Mouse (Mus musculus) G1E (cell line): ENCODE data around the gene Iqschfp. TPM values are rescaled to one million over a fixed set of nuclear protein-coding genes. Genes with fewer than 3 reads are reported as not detected.

Experiments used
- ATAC-seq: 2 replicates; pipeline ENCODE4 v1.8.0; 2016; ENCODE audit warnings: mild to moderate bottlenecking; ENCODE audit not compliant: insufficient number of reproducible peaks, poor library complexity, low FRiP score, severe bottlenecking; ENCODE audit errors: extremely low read depth
- DNase-seq: peaks from one replicate; pipeline ENCODE4 v3.0.0; 2012; ENCODE audit warnings: low spot score
- H3K27me3 ChIP-seq: 2 replicates; pipeline ENCODE4 v1.6.1; 2012; ENCODE audit warnings: mild to moderate bottlenecking, low read length, inconsistent platforms; ENCODE audit not compliant: insufficient read depth
- H3K36me3 ChIP-seq: replicated peaks from 2 replicates; pipeline ENCODE3; 2012; ENCODE audit warnings: mild to moderate bottlenecking, inconsistent platforms
- H3K4me1 ChIP-seq: 2 replicates; pipeline ENCODE4 v1.6.1; 2012; ENCODE audit warnings: low read depth, low read length, inconsistent platforms, mixed read lengths; ENCODE audit not compliant: insufficient read depth
- H3K4me3 ChIP-seq: 2 replicates; pipeline ENCODE4 v1.5.1; 2012; ENCODE audit warnings: low read depth, mild to moderate bottlenecking, inconsistent platforms, low read length, moderate library complexity, mixed read lengths
- H3K9me3 ChIP-seq: replicated peaks from 2 replicates; pipeline ENCODE4 v1.6.1; 2012; ENCODE audit warnings: inconsistent platforms
- CTCF ChIP-seq: IDR thresholded peaks from 2 replicates; pipeline ENCODE4 v1.5.1; 2012; ENCODE audit warnings: low read depth, low read length, inconsistent platforms, mixed read lengths
- GATA1 ChIP-seq: IDR thresholded peaks from 2 replicates; pipeline ENCODE4 v1.6.1; 2012; ENCODE audit warnings: borderline replicate concordance, low read length, inconsistent platforms, mixed read lengths
- GATA2 ChIP-seq: IDR thresholded peaks from 2 replicates; pipeline ENCODE4 v1.6.1; 2012; ENCODE audit warnings: low read depth, low read length, inconsistent platforms, borderline replicate concordance
- POLR2AphosphoS5 ChIP-seq: IDR thresholded peaks from 2 replicates; pipeline ENCODE4 v1.6.1; 2012; ENCODE audit warnings: low read depth, low read length, inconsistent platforms; ENCODE audit not compliant: insufficient replicate concordance
- TAL1 ChIP-seq: conservative IDR thresholded peaks from 2 replicates; pipeline ENCODE4 v1.6.1; 2012; ENCODE audit warnings: low read depth, low read length, inconsistent platforms, mixed read lengths
- polyA plus RNA-seq: library from polyadenylated mRNA; stranded (reverse); fragments of >175 nt; gene quantifications from 2 replicates; pipeline ENCODE4 v1.2.3, GENCODE M21; 2012
- total RNA-seq, 2 experiments: library from RNA; stranded (forward) in 1 of 2; stranded (reverse) in 1 of 2; fragments of 200-1000 nt in 1 of 2; fragments of >200 nt in 1 of 2; fragmentation: Nextera tagmentation in 1 of 2; gene quantifications; 2 replicates each; pipeline ENCODE4 v1.2.3; 2014 to 2017

The Iqschfp gene
- total and polyA plus RNA-seq, 3 experiments = not detected

- Histone ChIP-seq H3K36me3 (no peaks in the 10 kb centered on the region), H3K4me1 (no peaks in the 10 kb centered on the region), H3K4me3 (no peak overlapping the region), H3K9me3 (peaks cover 31% of the 10 kb centered on the region), H3K27me3 (no peaks in the 10 kb centered on the region)
- no peak for ATAC-seq
- TF ChIP-seq TAL1 (no peak), POLR2AphosphoS5 (no peak), GATA2 (no peak), GATA1 (no peak), CTCF (no peak)
- no peak for DNase-seq
Measured at GRCm38 (mm10) chr3:68605942-68606603, 714.0 kb downstream of the Iqschfp start.

- ATAC-seq = no peak
- DNase-seq = no peak
- no peaks in the 10 kb centered on the region for H3K36me3 ChIP-seq
- no peak overlapping the region for H3K4me3 ChIP-seq
- TF ChIP-seq POLR2AphosphoS5 (no peak), GATA1 (no peak), CTCF (no peak), TAL1 (no peak), GATA2 (no peak)
- no peaks in the 10 kb centered on the region for H3K27me3 ChIP-seq
- H3K4me1 ChIP-seq = no peaks in the 10 kb centered on the region
- peaks cover 31% of the 10 kb centered on the region for H3K9me3 ChIP-seq
Measured at GRCm38 (mm10) chr3:68606730-68607129, 714.7 kb downstream of the Iqschfp start.

- TF ChIP-seq POLR2AphosphoS5 (no peak), GATA2 (no peak), GATA1 (no peak), CTCF (no peak), TAL1 (no peak)
- no peaks in the 10 kb centered on the region for H3K4me1 ChIP-seq
- ATAC-seq (no peak), DNase-seq (no peak)
- H3K4me3 ChIP-seq = no peak overlapping the region
- H3K9me3 ChIP-seq = peaks cover 28% of the 10 kb centered on the region
- no peaks in the 10 kb centered on the region for H3K27me3 ChIP-seq
- no peaks in the 10 kb centered on the region for H3K36me3 ChIP-seq
Measured at GRCm38 (mm10) chr3:68607336-68607735, 715.3 kb downstream of the Iqschfp start.

- TF ChIP-seq TAL1 = no peak
- TF ChIP-seq GATA1 = no peak
- TF ChIP-seq GATA2 = no peak
- no peak for TF ChIP-seq POLR2AphosphoS5
- no peak for TF ChIP-seq CTCF
- ATAC-seq = no peak
- H3K4me3 ChIP-seq = no peak overlapping the region
- H3K36me3 ChIP-seq = no peaks in the 10 kb centered on the region
- H3K4me1 ChIP-seq = no peaks in the 10 kb centered on the region
- H3K9me3 ChIP-seq = peaks cover 29% of the 10 kb centered on the region
- H3K27me3 ChIP-seq = no peaks in the 10 kb centered on the region
- DNase-seq = no peak
Measured at GRCm38 (mm10) chr3:68608848-68609497, 716.9 kb downstream of the Iqschfp start.

- Histone ChIP-seq H3K4me1 (no peaks in the 10 kb centered on the region), H3K36me3 (no peaks in the 10 kb centered on the region), H3K9me3 (peaks cover 30% of the 10 kb centered on the region), H3K27me3 (no peaks in the 10 kb centered on the region), H3K4me3 (no peak overlapping the region)
- TF ChIP-seq TAL1 = no peak
- TF ChIP-seq GATA1 = no peak
- TF ChIP-seq CTCF = no peak
- no peak for TF ChIP-seq POLR2AphosphoS5
- no peak for TF ChIP-seq GATA2
- ATAC-seq (no peak), DNase-seq (no peak)
Measured at GRCm38 (mm10) chr3:68610011-68610410, 718.0 kb downstream of the Iqschfp start.

GRCm38 (mm10) chr3:68610598-68611261, 718.7 kb downstream of the Iqschfp start:
- Histone ChIP-seq H3K4me3 (no peak overlapping the region), H3K4me1 (no peaks in the 10 kb centered on the region), H3K9me3 (peaks cover 36% of the 10 kb centered on the region), H3K36me3 (no peaks in the 10 kb centered on the region), H3K27me3 (no peaks in the 10 kb centered on the region)
- no peak for TF ChIP-seq POLR2AphosphoS5
- TF ChIP-seq CTCF = no peak
- no peak for TF ChIP-seq GATA1
- no peak for TF ChIP-seq TAL1
- TF ChIP-seq GATA2 = no peak
- no peak for DNase-seq
- no peak for ATAC-seq
